Mouse (Mus musculus) CH12.LX (cell line): ENCODE data around the gene Ptprr. TPM values are rescaled to one million over a fixed set of nuclear protein-coding genes. Genes with fewer than 3 reads are reported as not detected.

Experiments used
- DNase-seq: peaks from one replicate; pipeline ENCODE4 v3.0.0-alpha.2; 2013; ENCODE audit errors: extremely low read depth
- H3K27ac ChIP-seq: 2 replicates; pipeline ENCODE4 v1.5.1; 2012; ENCODE audit warnings: low read depth, mild to moderate bottlenecking, control low read depth, moderate library complexity; ENCODE audit not compliant: insufficient read depth
- H3K27me3 ChIP-seq: replicated peaks from 2 replicates; pipeline ENCODE3; 2012; ENCODE audit warnings: inconsistent platforms
- H3K36me3 ChIP-seq, 2 experiments: replicated peaks in 1 of 2; 2 replicates each; pipeline versions ENCODE3 to v1.6.1; 2012; ENCODE audit warnings: inconsistent platforms in 1 of 2, low read length in 1 of 2, mild to moderate bottlenecking in 1 of 2, mixed read lengths in 1 of 2, moderate library complexity in 1 of 2; ENCODE audit not compliant: control insufficient read depth in 1 of 2, insufficient read depth in 1 of 2
- H3K4me1 ChIP-seq, 2 experiments: 2 replicates each; pipeline ENCODE4 v1.6.1; 2012; ENCODE audit warnings: inconsistent platforms in 1 of 2, moderate library complexity in 1 of 2; ENCODE audit not compliant: insufficient read depth in 2 of 2, control insufficient read depth in 1 of 2
- H3K4me2 ChIP-seq: 2 replicates; pipeline ENCODE4 v1.6.1; 2012; ENCODE audit warnings: low read depth, mild to moderate bottlenecking, control low read depth; ENCODE audit not compliant: poor library complexity, insufficient read depth, severe bottlenecking
- H3K4me3 ChIP-seq, 3 experiments: fragments of 150-350 bp in 1 of 3; sonication (generic) in 1 of 3; replicated peaks in 1 of 3; 2 replicates each; pipeline versions ENCODE3 to v1.5.1; 2011 to 2012; ENCODE audit warnings: low read depth in 2 of 3, low read length in 2 of 3, mild to moderate bottlenecking in 2 of 3, moderate library complexity in 2 of 3, control low read depth in 1 of 3, improper control_type of control experiment in 1 of 3, inconsistent platforms in 1 of 3, mixed read lengths in 1 of 3; ENCODE audit not compliant: poor library complexity in 1 of 3
- H3K79me2 ChIP-seq: replicated peaks from 2 replicates; pipeline ENCODE4 v1.6.1; 2012; ENCODE audit warnings: mild to moderate bottlenecking, moderate library complexity; ENCODE audit not compliant: control insufficient read depth, poor library complexity, insufficient read depth, severe bottlenecking; ENCODE audit errors: extremely low read depth
- H3K9ac ChIP-seq: 2 replicates; pipeline ENCODE4 v1.6.1; 2012; ENCODE audit warnings: low read depth, mild to moderate bottlenecking, control low read depth, moderate library complexity; ENCODE audit not compliant: insufficient read depth
- H3K9me3 ChIP-seq: replicated peaks from 2 replicates; pipeline ENCODE3; 2012; ENCODE audit warnings: low read length, inconsistent platforms, mixed read lengths
- CHD1 ChIP-seq: IDR thresholded peaks from 2 replicates; pipeline ENCODE4 v1.6.1; 2012; ENCODE audit warnings: low read depth, low read length, improper control_type of control experiment, inconsistent platforms
- CHD2 ChIP-seq: IDR thresholded peaks from 2 replicates; pipeline ENCODE4 v1.6.1; 2011; ENCODE audit warnings: low read length, improper control_type of control experiment
- E2F4 ChIP-seq: IDR thresholded peaks from 2 replicates; pipeline ENCODE4 v1.6.1; 2011; ENCODE audit warnings: low read depth, low read length, improper control_type of control experiment; ENCODE audit not compliant: insufficient replicate concordance
- EP300 ChIP-seq: IDR thresholded peaks from 2 replicates; pipeline ENCODE4 v1.6.1; 2011; ENCODE audit warnings: low read length, improper control_type of control experiment
- ETS1 ChIP-seq: conservative IDR thresholded peaks from 2 replicates; pipeline ENCODE4 v1.6.1; 2012; ENCODE audit warnings: low read depth, mild to moderate bottlenecking, inconsistent platforms, low read length, improper control_type of control experiment, moderate library complexity
- IRF4 ChIP-seq: IDR thresholded peaks from 2 replicates; pipeline ENCODE4 v1.6.1; 2014; ENCODE audit warnings: low read depth, mild to moderate bottlenecking, inconsistent platforms, low read length, improper control_type of control experiment
- JUND ChIP-seq: conservative IDR thresholded peaks from 2 replicates; pipeline ENCODE4 v1.6.1; 2011; ENCODE audit warnings: low read depth, low read length, improper control_type of control experiment
- KAT2A ChIP-seq: IDR thresholded peaks from 2 replicates; pipeline ENCODE4 v1.6.1; 2012; ENCODE audit warnings: low read length, improper control_type of control experiment, inconsistent platforms; ENCODE audit not compliant: insufficient replicate concordance
- MAFK ChIP-seq: IDR thresholded peaks from 2 replicates; pipeline ENCODE4 v1.6.1; 2011; ENCODE audit warnings: low read length, improper control_type of control experiment; ENCODE audit not compliant: insufficient replicate concordance
- MAX ChIP-seq: IDR thresholded peaks from 2 replicates; pipeline ENCODE4 v1.6.1; 2011; ENCODE audit warnings: low read length, improper control_type of control experiment
- MXI1 ChIP-seq: IDR thresholded peaks from 2 replicates; pipeline ENCODE4 v1.6.1; 2011; ENCODE audit warnings: mild to moderate bottlenecking, low read depth, low read length, improper control_type of control experiment
- MYC ChIP-seq: IDR thresholded peaks from 2 replicates; pipeline ENCODE4 v1.6.1; 2011; ENCODE audit warnings: low read depth, mild to moderate bottlenecking, improper control_type of control experiment, low read length
- NRF1 ChIP-seq: IDR thresholded peaks from 2 replicates; pipeline ENCODE4 v1.6.1; 2014; ENCODE audit warnings: low read depth, mild to moderate bottlenecking, inconsistent platforms, low read length, improper control_type of control experiment, moderate library complexity
- PAX5 ChIP-seq: IDR thresholded peaks from 2 replicates; pipeline ENCODE4 v1.6.1; 2012; ENCODE audit warnings: low read length, inconsistent platforms, mixed read lengths
- POLR2A ChIP-seq: IDR thresholded peaks from 2 replicates; pipeline ENCODE4 v1.6.1; 2011; ENCODE audit warnings: low read depth, mild to moderate bottlenecking, improper control_type of control experiment, low read length
- POLR2AphosphoS2 ChIP-seq: IDR thresholded peaks from 2 replicates; pipeline ENCODE4 v1.6.1; 2011; ENCODE audit warnings: low read depth, low read length, improper control_type of control experiment
- RAD21 ChIP-seq: IDR thresholded peaks from 2 replicates; pipeline ENCODE4 v1.6.1; 2011; ENCODE audit warnings: low read depth, mild to moderate bottlenecking, low read length, improper control_type of control experiment, moderate library complexity
- SIN3A ChIP-seq: IDR thresholded peaks from 2 replicates; pipeline ENCODE4 v1.6.1; 2012; ENCODE audit warnings: low read length, improper control_type of control experiment, inconsistent platforms
- TCF12 ChIP-seq: IDR thresholded peaks from 2 replicates; pipeline ENCODE4 v1.6.1; 2014; ENCODE audit warnings: low read depth, mild to moderate bottlenecking, inconsistent platforms, low read length, improper control_type of control experiment
- UBTF ChIP-seq: IDR thresholded peaks from 2 replicates; pipeline ENCODE4 v1.6.1; 2012; ENCODE audit warnings: low read depth, mild to moderate bottlenecking, inconsistent platforms, low read length, improper control_type of control experiment, moderate library complexity
- USF1 ChIP-seq: IDR thresholded peaks from 2 replicates; pipeline ENCODE4 v1.6.1; 2014; ENCODE audit warnings: low read depth, mild to moderate bottlenecking, inconsistent platforms, low read length, improper control_type of control experiment
- USF2 ChIP-seq: conservative IDR thresholded peaks from 2 replicates; pipeline ENCODE4 v1.6.1; 2011; ENCODE audit warnings: low read depth, low read length, improper control_type of control experiment
- ZC3H11A ChIP-seq: IDR thresholded peaks from 2 replicates; pipeline ENCODE4 v1.6.1; 2012; ENCODE audit warnings: low read depth, mild to moderate bottlenecking, inconsistent platforms, low read length, improper control_type of control experiment
- ZMIZ1 ChIP-seq: IDR thresholded peaks from 2 replicates; pipeline ENCODE4 v1.6.1; 2012; ENCODE audit warnings: low read depth, mild to moderate bottlenecking, inconsistent platforms, low read length, improper control_type of control experiment
- dilution Hi-C: fragments of 300-500 bp; cut with MboI; formaldehyde crosslinking; loops from 2 replicates; pipeline ENCODE4 v1.14.3; 2020; ENCODE audit warnings: low sequenced_read_pairs; ENCODE audit not compliant: extremely low pct_unique_long_range_greater_than_20kb, extremely low pct_ligation_motif_present
- in situ Hi-C: fragments of 300-500 bp; cut with MboI; formaldehyde crosslinking; loops from 3 replicates; pipeline ENCODE4 v1.14.3; 2019; ENCODE audit warnings: low sequenced_read_pairs, low pct_ligation_motif_present, low pct_unique_long_range_greater_than_20kb, mixed read lengths
- polyA plus RNA-seq: library from polyadenylated mRNA; unstranded; fragments of >175 nt; gene quantifications from 2 replicates; pipeline ENCODE4 v1.2.1, GENCODE M21; 2012; ENCODE audit warnings: low read depth; ENCODE audit not compliant: insufficient read length
- total RNA-seq, 2 experiments: library from RNA; depleted of rRNA; stranded (reverse); fragments of 300-350 nt in 1 of 2; fragments of >200 nt in 1 of 2; gene quantifications; 2 replicates each; pipeline ENCODE4 v1.2.3; 2012 to 2014

Ptprr gene
- total RNA-seq (2012; rRNA removed) (0.51 and 0.67 TPM in 2 replicates), total RNA-seq (2014; rRNA removed) (0.81 and 0.95 TPM in 2 replicates), polyA plus RNA-seq (1.7 and 1.9 TPM in 2 replicates)

DNA sequence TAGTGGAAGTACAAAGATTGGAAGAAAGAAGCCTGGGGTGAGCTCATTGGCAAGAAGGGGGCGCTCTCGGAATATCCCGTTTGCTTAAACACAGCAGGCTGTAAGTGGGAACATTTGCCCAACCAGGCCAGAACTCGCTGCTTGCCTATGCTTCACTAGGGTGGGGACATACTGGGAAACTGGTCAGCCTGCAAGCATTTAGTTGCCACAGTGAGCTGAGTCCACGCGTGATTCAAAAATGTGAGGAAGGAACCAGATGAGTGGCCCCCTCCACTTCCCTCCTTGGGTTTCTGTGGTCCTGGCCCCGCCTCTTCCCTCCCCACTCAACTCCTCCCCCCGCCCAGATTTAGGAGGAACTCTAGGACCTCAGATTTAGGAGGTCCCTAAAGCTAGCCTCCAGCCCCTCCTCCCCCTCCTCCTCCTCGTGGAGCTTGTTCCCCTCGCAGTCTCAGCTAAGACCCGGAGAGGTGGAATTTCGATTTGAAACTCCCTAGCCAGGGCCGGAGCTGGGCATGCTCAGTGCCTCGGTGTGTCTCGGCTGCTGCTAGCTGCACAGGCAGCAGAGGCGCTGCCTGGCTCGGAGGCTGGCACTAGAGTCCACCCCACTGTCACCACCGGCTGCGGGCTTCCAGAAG lies at the start of gene Ptprr:
Gene Ptprr, plus strand, starts transcription at position 369 of the 635 bp plus-strand sequence.
- H3K4me3 ChIP-seq = no peak within 1 kb of the TSS

DNA sequence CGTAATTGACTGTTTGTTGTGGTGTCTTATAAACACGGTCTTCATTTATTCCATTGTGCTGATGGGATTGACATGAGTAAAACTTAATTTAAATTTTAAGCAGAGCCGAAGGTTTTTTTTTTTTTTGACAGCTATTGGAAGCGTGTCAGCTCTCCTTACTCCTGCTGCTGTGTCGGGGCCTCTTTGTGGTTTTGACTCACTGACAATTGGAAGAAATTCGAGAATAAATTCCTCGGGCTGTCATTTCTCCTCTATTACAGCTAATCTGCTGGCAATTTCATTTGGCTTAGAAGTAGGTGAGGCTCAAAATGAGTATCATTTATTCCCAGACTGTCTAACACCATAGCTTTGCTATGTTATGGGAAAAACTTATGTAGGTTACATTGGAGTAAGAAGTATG lies 41.7 kb upstream of the Ptprr start:
- no peak overlapping the region for H3K4me3 ChIP-seq
- no peak overlapping the region for H3K27ac ChIP-seq
- in situ Hi-C loops (no loop called here), dilution Hi-C loops (no loop called here)
- no peak for DNase-seq
- no peaks in the 10 kb centered on the region for H3K9me3 ChIP-seq
- H3K36me3 ChIP-seq = no peaks in the 10 kb centered on the region
- no peaks in the 10 kb centered on the region for H3K4me1 ChIP-seq
- no peaks in the 10 kb centered on the region for H3K27me3 ChIP-seq
- no peak overlapping the region for H3K4me2 ChIP-seq
- TF ChIP-seq USF1 = no peak
- no peak for TF ChIP-seq UBTF
- no peak for TF ChIP-seq NRF1
- TF ChIP-seq SIN3A = no peak
- TF ChIP-seq MYC = no peak
- TF ChIP-seq KAT2A = no peak
- no peak for TF ChIP-seq IRF4
- no peak for TF ChIP-seq CHD1
- TF ChIP-seq POLR2AphosphoS2 = no peak
- TF ChIP-seq CHD2 = no peak
- TF ChIP-seq POLR2A = no peak
- no peak for TF ChIP-seq ETS1
- H3K79me2 ChIP-seq = no peaks in the 10 kb centered on the region
- no peak overlapping the region for H3K9ac ChIP-seq

More for the DNA sequence above, at the start of gene Ptprr:
- TF ChIP-seq MAX = no peak
- no peak for TF ChIP-seq RAD21
- no peak for TF ChIP-seq MAFK
- TF ChIP-seq ZMIZ1 = no peak
- no peak for TF ChIP-seq USF2
- TF ChIP-seq TCF12 = no peak
- TF ChIP-seq ZC3H11A = no peak
- no peak for TF ChIP-seq JUND
- no peak for TF ChIP-seq KAT2A
- no peak for TF ChIP-seq PAX5
- no peak for TF ChIP-seq E2F4
- no peak for TF ChIP-seq POLR2A
- no peak for TF ChIP-seq EP300
- TF ChIP-seq MXI1 = no peak
- TF ChIP-seq CHD2 = no peak
- no peak for TF ChIP-seq SIN3A
- Histone ChIP-seq H3K27me3 (no peaks in the 10 kb centered on the region), H3K4me1 (no peaks in the 10 kb centered on the region), H3K27ac (no peak within 1 kb of the TSS), H3K79me2 (no peaks in the 10 kb centered on the region), H3K9ac (no peak within 1 kb of the TSS), H3K9me3 (no peaks in the 10 kb centered on the region), H3K4me2 (no peak within 1 kb of the TSS), H3K36me3 (no peaks in the 10 kb centered on the region)
- dilution Hi-C loops = no loop called here
- in situ Hi-C loops = no loop called here
- DNase-seq = no peak
